Mouse (Mus musculus) midbrain, embryonic 13.5 days (tissue): ENCODE results near the gene Adamts20. TPM values are rescaled to one million over a fixed set of nuclear protein-coding genes. Genes with fewer than 3 reads are reported as not detected.
A peak's percentile ranks its signal among the peaks of the same experiment; 100 is the strongest.

Source experiments
- ATAC-seq: fragments of 200-750 bp; cut with Nextera tagmentation; 2 replicates; pipeline ENCODE4 v1.8.0; 2017; ENCODE audit warnings: mild to moderate bottlenecking, moderate TSS enrichment, moderate library complexity
- H3K27ac ChIP-seq: fragments of 300-500 bp; sonication (generic); 2 replicates; pipeline ENCODE4 v1.5.1; 2015; ENCODE audit warnings: inconsistent platforms, mild to moderate bottlenecking, moderate library complexity
- H3K27me3 ChIP-seq: fragments of 300-500 bp; sonication (generic); 2 replicates; pipeline ENCODE4 v1.6.1; 2015; ENCODE audit warnings: mild to moderate bottlenecking, inconsistent platforms
- H3K36me3 ChIP-seq: fragments of 300-500 bp; sonication (generic); 2 replicates; pipeline ENCODE4 v1.6.1; 2015; ENCODE audit warnings: mild to moderate bottlenecking, inconsistent platforms
- H3K4me1 ChIP-seq: fragments of 300-500 bp; sonication (generic); replicated peaks from 2 replicates; pipeline ENCODE4 v1.6.1; 2015; ENCODE audit warnings: inconsistent platforms
- H3K4me2 ChIP-seq: fragments of 300-500 bp; sonication (generic); replicated peaks from 2 replicates; pipeline ENCODE4 v1.6.1; 2015; ENCODE audit warnings: moderate library complexity, mild to moderate bottlenecking, inconsistent platforms
- H3K4me3 ChIP-seq: fragments of 300-500 bp; sonication (generic); replicated peaks from 2 replicates; pipeline ENCODE4 v1.5.1; 2015; ENCODE audit warnings: mild to moderate bottlenecking, inconsistent platforms
- H3K9ac ChIP-seq: fragments of 300-500 bp; sonication (generic); replicated peaks from 2 replicates; pipeline ENCODE4 v1.6.1; 2015; ENCODE audit warnings: mild to moderate bottlenecking, inconsistent platforms
- H3K9me3 ChIP-seq: fragments of 300-500 bp; sonication (generic); 2 replicates; pipeline ENCODE4 v1.6.1; 2016; ENCODE audit warnings: mild to moderate bottlenecking, inconsistent platforms
- WGBS: fragments of 180-500 bp; shearing (Covaris S2); methylation state at CpG from one replicate; pipeline ENCODE4 v1.1.7; 2015; 5-methylcytosine and 5-hydroxymethylcytosine counted together
- polyA plus RNA-seq: library from polyadenylated mRNA; unstranded; fragments of >200 nt; fragmentation: Nextera tagmentation; extraction: Ambion mirVana; gene quantifications from 2 replicates; pipeline ENCODE4 v1.2.1, GENCODE M21; 2015

Adamts20 gene
- polyA plus RNA-seq, 1 experiment from 2014 or later, result 1.7 TPM

- Histone ChIP-seq H3K4me1 (peaks cover 13% of the 10 kb centered on the region), H3K9ac (no peak overlapping the region), H3K36me3 (no peaks in the 10 kb centered on the region), H3K9me3 (no peaks in the 10 kb centered on the region), H3K4me3 (no peak overlapping the region), H3K4me2 (no peak overlapping the region), H3K27me3 (no peaks in the 10 kb centered on the region), H3K27ac (no peak overlapping the region)
- WGBS, result 85% methylated on average over 5 of the region's 5 CpGs
- ATAC-seq, result no peak
Observed at GRCm38 (mm10) chr15:94326626-94327025, 138.6 kb downstream of the Adamts20 start.

- 51% methylated on average over 13 of the region's 13 CpGs for WGBS
- no peaks in the 10 kb centered on the region for H3K27me3 ChIP-seq
- no peaks in the 10 kb centered on the region for H3K9me3 ChIP-seq
- no peak overlapping the region for H3K4me3 ChIP-seq
- no peak overlapping the region; the same call in 1 of the 2 replicates for H3K4me2 ChIP-seq
- H3K4me1 ChIP-seq, result peaks cover 13% of the 10 kb centered on the region
- H3K9ac ChIP-seq, result no peak overlapping the region
- ATAC-seq, result peak; percentile 68; the same call in 1 of the 2 replicates
- 0 out of 2 replicates have a peak overlapping the region, but pooled peaks have one; percentile 11 for H3K27ac ChIP-seq
- H3K36me3 ChIP-seq, result no peaks in the 10 kb centered on the region
Observed at GRCm38 (mm10) chr15:94325509-94326181, 139.6 kb downstream of the Adamts20 start.

- no peak for ATAC-seq
- no peaks in the 10 kb centered on the region for H3K27me3 ChIP-seq
- H3K9me3 ChIP-seq, result no peaks in the 10 kb centered on the region
- H3K36me3 ChIP-seq, result no peaks in the 10 kb centered on the region
- H3K27ac ChIP-seq, result no peak overlapping the region
- H3K4me2 ChIP-seq, result no peak overlapping the region
- WGBS, result 89% methylated on average over 3 of the region's 3 CpGs
- H3K4me1 ChIP-seq, result no peaks in the 10 kb centered on the region
- no peak overlapping the region for H3K9ac ChIP-seq
- H3K4me3 ChIP-seq, result no peak overlapping the region
Observed at GRCm38 (mm10) chr15:94316171-94316570, 149.0 kb downstream of the Adamts20 start.

- ATAC-seq, result no peak
- Histone ChIP-seq H3K4me1 (no peaks in the 10 kb centered on the region), H3K9me3 (no peaks in the 10 kb centered on the region), H3K27me3 (no peaks in the 10 kb centered on the region), H3K9ac (no peak overlapping the region), H3K36me3 (no peaks in the 10 kb centered on the region), H3K27ac (no peak overlapping the region), H3K4me3 (no peak overlapping the region), H3K4me2 (no peak overlapping the region)
- 95% methylated on average over 7 of the region's 7 CpGs for WGBS
Observed at GRCm38 (mm10) chr15:94309689-94310088, 155.5 kb downstream of the Adamts20 start.

DNA sequence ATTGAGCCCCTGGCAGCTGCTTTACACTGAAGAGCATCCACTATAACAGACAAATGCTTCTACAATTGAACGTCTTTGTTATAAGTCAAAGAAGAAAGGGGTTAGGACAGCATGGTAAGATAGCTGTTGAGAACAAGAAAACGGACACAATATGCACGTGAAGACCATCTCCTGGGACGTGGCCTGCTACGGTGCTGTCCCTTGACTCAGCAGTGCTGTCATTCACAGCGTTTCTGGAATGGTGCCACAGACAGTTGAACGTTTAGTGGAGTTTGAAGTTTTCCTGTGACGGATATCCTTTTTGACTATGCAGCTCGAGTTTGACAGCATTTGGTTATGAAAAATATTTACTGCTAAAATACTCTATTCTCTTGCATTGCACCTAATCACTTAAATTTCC is 157.3 kb downstream of the Adamts20 start:
- WGBS, result 81% methylated on average over 9 of the region's 9 CpGs
- no peaks in the 10 kb centered on the region for H3K36me3 ChIP-seq
- no peak overlapping the region for H3K9ac ChIP-seq
- H3K27ac ChIP-seq, result no peak overlapping the region
- no peak for ATAC-seq
- H3K4me2 ChIP-seq, result no peak overlapping the region
- H3K4me1 ChIP-seq, result no peaks in the 10 kb centered on the region
- no peaks in the 10 kb centered on the region for H3K27me3 ChIP-seq
- no peaks in the 10 kb centered on the region for H3K9me3 ChIP-seq
- H3K4me3 ChIP-seq, result no peak overlapping the region

GRCm38 (mm10) chr15:94303151-94303550 is 162.1 kb downstream of the Adamts20 start:
- Histone ChIP-seq H3K9me3 (no peaks in the 10 kb centered on the region), H3K4me3 (no peak overlapping the region), H3K9ac (no peak overlapping the region), H3K27me3 (no peaks in the 10 kb centered on the region), H3K4me1 (no peaks in the 10 kb centered on the region), H3K27ac (no peak overlapping the region), H3K36me3 (no peaks in the 10 kb centered on the region), H3K4me2 (no peak overlapping the region)
- no peak for ATAC-seq
- 62% methylated on average over 3 of the region's 3 CpGs for whole genome bisulfite sequencing

DNA sequence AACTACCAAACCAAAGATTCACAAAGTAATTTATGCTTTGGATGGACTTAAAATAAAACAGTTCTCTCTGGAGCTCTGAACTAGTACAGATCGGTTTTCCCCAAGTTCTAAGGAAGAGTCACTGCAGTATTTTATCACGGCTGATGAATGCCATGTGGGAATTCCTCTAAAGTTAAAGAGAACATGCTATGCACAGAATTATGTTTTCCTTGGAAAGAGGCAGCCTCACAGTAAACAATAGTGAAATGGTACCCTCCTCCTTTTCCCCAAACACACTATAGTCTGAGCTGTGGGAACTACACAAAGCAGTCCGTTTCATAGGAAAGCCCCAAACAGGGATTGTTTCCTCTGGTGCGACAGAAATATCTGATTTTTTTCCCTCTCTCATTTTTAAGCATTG is 171.1 kb downstream of the Adamts20 start:
- no peak overlapping the region for H3K4me2 ChIP-seq
- no peaks in the 10 kb centered on the region for H3K9me3 ChIP-seq
- no peak overlapping the region for H3K9ac ChIP-seq
- no peak for ATAC-seq
- no peak overlapping the region for H3K4me3 ChIP-seq
- H3K4me1 ChIP-seq, result no peaks in the 10 kb centered on the region
- no peaks in the 10 kb centered on the region for H3K36me3 ChIP-seq
- H3K27me3 ChIP-seq, result no peaks in the 10 kb centered on the region
- no peak overlapping the region for H3K27ac ChIP-seq
- 84% methylated on average over 4 of the region's 4 CpGs for WGBS

DNA sequence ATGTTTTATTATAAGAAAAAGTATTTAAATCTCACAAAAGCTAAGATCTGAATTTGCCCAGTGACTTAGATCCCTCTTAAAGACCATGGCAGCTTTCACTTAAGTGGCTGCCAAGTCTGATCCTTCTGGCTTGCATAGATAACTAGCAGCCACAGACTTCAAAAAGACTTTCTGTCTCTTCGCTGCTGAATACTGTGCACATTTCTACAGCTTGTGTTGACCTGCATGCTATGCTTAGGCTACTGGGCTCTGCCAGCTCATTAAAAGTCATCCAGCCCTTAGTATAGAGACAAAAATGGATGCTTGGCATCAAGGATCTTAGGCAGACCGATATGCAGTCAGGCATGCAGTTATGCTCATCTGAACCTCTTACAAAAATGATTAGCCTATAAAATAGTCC is 177.2 kb downstream of the Adamts20 start:
- no peaks in the 10 kb centered on the region for H3K4me1 ChIP-seq
- H3K9me3 ChIP-seq, result no peaks in the 10 kb centered on the region
- no peak overlapping the region for H3K27ac ChIP-seq
- ATAC-seq, result no peak
- WGBS, result 85% methylated on average over 2 of the region's 2 CpGs
- no peaks in the 10 kb centered on the region for H3K36me3 ChIP-seq
- no peak overlapping the region for H3K9ac ChIP-seq
- H3K27me3 ChIP-seq, result no peaks in the 10 kb centered on the region
- H3K4me2 ChIP-seq, result no peak overlapping the region
- H3K4me3 ChIP-seq, result no peak overlapping the region

GRCm38 (mm10) chr15:94287495-94287894 is 177.7 kb downstream of the Adamts20 start:
- H3K9me3 ChIP-seq, result no peaks in the 10 kb centered on the region
- no peak overlapping the region for H3K27ac ChIP-seq
- no peaks in the 10 kb centered on the region for H3K4me1 ChIP-seq
- no peak overlapping the region for H3K4me3 ChIP-seq
- H3K36me3 ChIP-seq, result no peaks in the 10 kb centered on the region
- no peaks in the 10 kb centered on the region for H3K27me3 ChIP-seq
- H3K9ac ChIP-seq, result no peak overlapping the region
- no peak for ATAC-seq
- WGBS, result 79% methylated on average over 3 of the region's 3 CpGs
- H3K4me2 ChIP-seq, result no peak overlapping the region

DNA sequence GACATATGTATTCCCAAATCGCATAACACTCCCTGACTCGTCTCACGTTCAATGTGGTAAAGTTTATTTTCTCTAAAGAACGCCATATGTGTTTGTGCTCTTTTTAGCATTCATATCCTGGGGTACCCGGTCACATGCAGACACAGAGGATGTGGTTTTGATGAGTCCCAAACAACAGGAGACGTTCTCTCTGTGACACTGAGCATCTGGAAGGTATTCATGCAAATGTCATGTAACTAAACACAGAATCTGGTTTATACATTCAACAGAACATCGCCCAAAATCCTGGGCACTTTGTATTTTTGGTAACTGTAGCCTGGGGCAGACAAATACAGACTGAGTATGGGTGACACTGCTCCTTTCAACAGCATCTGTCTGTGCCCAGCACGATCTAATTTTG is 188.8 kb downstream of the Adamts20 start:
- H3K27ac ChIP-seq, result no peak overlapping the region
- H3K27me3 ChIP-seq, result no peaks in the 10 kb centered on the region
- H3K4me1 ChIP-seq, result no peaks in the 10 kb centered on the region
- no peak overlapping the region for H3K9ac ChIP-seq
- no peak overlapping the region for H3K4me2 ChIP-seq
- no peaks in the 10 kb centered on the region for H3K36me3 ChIP-seq
- no peaks in the 10 kb centered on the region for H3K9me3 ChIP-seq
- 88% methylated on average over 8 of the region's 8 CpGs for WGBS
- H3K4me3 ChIP-seq, result no peak overlapping the region
- ATAC-seq, result no peak

GRCm38 (mm10) chr15:94265630-94266029 is 199.6 kb downstream of the Adamts20 start:
- H3K4me1 ChIP-seq, result no peaks in the 10 kb centered on the region
- no peak overlapping the region for H3K4me3 ChIP-seq
- H3K27me3 ChIP-seq, result no peaks in the 10 kb centered on the region
- 0 out of 2 replicates have a peak, but pooled peaks have one; percentile 17 for ATAC-seq
- no peaks in the 10 kb centered on the region for H3K36me3 ChIP-seq
- H3K9ac ChIP-seq, result no peak overlapping the region
- H3K9me3 ChIP-seq, result no peaks in the 10 kb centered on the region
- no peak overlapping the region for H3K27ac ChIP-seq
- WGBS, result 30% methylated on average over 10 of the region's 10 CpGs
- no peak overlapping the region for H3K4me2 ChIP-seq

DNA sequence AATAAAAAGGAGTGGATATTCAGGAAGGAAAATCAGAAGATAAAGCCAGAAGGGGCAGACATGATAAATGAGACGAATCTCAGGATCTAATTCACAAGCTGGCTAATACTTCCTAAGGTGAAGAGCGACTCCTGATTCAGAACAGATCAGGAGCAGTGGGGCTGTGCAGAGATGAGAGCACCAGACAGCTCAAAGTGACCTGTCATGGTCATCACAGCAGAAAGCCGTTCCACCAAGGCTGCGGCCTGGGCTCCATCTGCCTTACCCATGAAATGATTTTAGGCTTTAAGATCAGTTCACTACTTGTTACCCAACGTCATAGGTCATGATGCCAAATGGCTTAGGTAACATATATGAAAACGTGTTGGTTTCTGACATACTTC is 200.7 kb downstream of the Adamts20 start:
- Histone ChIP-seq H3K9ac (no peak overlapping the region), H3K4me1 (no peaks in the 10 kb centered on the region), H3K27me3 (no peaks in the 10 kb centered on the region), H3K4me2 (no peak overlapping the region), H3K9me3 (no peaks in the 10 kb centered on the region), H3K36me3 (no peaks in the 10 kb centered on the region), H3K4me3 (no peak overlapping the region), H3K27ac (no peak overlapping the region)
- no peak for ATAC-seq
- 81% methylated on average over 6 of the region's 6 CpGs for WGBS

DNA sequence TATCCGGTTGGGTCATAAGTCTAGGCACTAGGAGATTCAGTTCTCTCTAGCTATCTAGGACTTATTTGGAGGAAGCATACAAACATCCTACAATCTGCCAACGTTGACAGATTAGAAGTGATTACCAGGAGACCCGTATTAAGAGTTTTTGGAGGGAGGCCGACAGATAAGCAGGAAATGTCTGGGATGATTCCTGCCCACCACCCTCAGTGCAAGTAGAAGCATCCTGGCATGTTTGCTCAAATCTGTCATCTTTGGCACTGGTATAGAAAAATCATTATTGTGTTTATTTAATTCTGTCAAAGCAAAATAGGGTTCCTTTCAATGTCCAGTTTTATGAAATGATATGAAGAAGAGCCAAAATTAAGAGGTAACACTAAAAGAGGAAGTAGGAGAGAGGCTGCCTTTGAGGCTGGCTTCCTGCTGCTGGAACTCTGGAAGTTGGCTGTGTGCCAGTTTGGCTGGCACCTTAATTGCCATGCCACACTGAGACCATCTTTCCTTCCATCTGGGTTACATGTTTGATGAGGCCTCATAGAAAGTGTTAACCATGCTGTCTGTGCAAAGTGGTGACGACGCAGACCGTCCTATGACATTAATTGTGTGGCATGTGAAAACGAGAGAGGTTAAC is 201.2 kb downstream of the Adamts20 start:
- WGBS, result 79% methylated on average over 8 of the region's 8 CpGs
- Histone ChIP-seq H3K4me3 (no peak overlapping the region), H3K9me3 (no peaks in the 10 kb centered on the region), H3K27ac (no peak overlapping the region), H3K4me1 (no peaks in the 10 kb centered on the region), H3K27me3 (no peaks in the 10 kb centered on the region), H3K9ac (no peak overlapping the region), H3K36me3 (no peaks in the 10 kb centered on the region), H3K4me2 (no peak overlapping the region)
- no peak for ATAC-seq
